Mouse (Mus musculus): ENCODE data around the gene Zfp607b.
A peak's percentile ranks its signal among the peaks of the same experiment; 100 is the strongest.

The Zfp607b gene

DNA sequence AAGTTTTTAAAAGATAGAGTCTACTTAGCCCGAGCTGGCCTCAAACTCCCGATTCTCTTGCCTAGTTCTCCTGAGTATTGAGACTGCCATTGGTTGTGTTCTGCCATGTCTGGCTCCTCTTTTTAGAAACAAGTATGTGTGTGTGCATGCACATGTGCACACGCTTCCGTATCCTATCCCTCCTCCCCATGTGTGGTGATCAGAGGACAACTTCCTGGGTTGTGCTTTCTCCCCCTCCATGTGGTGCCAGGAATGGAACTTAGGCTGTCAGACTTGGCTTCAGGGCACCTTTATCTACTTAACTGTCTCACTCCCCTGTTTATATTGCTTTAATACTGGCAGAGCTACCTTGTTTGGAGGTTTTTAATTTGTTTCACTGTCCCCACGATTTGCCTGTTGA is 3.9 kb upstream of the Zfp607b start:
- DNase-seq (ENCODE audit: low spot score in 2 of 2): no peak

DNA sequence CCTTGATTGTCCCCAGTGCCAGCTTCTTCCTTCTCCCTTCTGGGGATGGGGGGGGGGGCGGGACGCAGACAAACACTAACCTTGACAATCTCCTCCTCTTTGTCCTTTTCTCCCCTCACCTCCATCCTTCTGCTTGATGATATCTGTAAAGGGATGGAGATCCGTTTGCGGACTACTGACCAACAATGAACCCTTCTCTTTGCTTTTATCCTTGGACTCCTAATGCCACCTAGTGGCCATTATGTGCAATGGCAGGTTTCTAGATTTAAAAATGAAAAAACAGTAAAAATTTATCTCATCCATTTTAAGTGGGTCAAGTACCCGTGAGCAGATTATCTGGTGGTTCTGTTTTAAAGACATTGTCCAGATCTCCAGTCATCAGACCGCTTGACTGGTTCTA is 3.5 kb upstream of the Zfp607b start:
- DNase-seq (ENCODE audit: low spot score in 2 of 2): no peak

DNA sequence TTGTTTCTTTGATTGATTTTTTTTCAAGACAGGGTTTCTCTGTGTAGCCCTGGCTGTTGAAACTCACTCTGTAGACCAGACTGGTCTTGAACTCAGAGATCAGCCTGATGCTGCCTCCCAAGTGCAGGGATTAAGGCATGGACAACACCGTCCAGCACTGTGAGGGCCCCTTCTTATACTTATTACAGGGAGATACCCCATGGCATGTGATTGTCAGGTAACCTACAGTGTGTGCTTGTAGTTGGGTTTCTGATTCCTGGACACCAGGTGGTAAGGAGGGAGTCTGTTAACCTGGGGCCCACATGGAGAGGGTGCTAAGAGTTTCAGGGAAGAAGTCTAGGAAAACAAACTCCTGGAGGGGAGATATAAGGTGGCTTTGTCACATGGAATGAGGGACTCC is 2.1 kb upstream of the Zfp607b start:
- no peak for DNase-seq (ENCODE audit: low spot score in 2 of 2)

DNA sequence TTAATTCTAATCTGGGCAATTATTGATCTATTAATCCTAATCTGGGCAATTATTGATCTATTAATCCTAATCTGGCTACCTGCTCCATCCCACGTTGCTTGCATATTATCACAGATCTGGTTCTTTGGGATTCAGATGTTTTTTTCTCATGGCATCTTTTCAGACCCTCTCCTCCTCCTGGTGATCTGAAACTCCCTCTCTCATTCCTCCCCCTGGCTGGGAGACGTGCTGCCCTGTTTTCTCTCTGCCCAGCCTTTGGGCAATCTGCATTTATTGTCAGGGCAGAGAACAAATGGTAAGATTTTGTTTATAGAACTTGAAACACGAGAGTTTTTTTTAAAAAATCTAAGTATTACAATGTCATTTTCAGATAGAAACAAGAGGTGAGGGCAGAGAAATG is 1.3 kb upstream of the Zfp607b start:
- no peak for DNase-seq (ENCODE audit: low spot score in 2 of 2)

DNA sequence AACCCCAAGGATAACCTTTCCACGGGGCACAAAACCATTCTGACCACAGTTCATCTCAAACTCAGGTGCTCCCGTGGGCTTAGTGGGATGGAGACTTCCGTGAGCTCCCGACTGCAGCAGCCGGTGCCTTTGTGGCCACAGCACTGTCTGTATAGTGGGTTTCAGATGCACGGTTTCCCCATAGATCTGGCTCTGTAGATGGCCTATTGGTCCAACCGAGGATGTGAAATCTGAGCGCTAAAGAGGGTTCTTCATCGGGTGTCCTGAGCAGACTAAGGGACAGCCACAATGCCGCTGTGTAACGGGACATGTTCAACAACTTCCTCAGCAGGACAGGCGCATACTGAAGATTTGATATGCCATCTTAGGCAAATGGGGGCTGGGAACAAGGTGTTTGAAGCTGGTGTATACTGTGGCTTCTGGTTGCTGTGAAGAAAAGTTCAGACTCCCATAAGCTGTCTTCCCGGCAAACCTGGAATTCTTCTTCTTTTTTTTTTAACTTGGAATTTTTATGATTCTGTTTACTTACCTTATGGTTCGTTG is 823 bp upstream of the Zfp607b start:
- DNase-seq (ENCODE audit: low spot score in 2 of 2): no peak

DNA sequence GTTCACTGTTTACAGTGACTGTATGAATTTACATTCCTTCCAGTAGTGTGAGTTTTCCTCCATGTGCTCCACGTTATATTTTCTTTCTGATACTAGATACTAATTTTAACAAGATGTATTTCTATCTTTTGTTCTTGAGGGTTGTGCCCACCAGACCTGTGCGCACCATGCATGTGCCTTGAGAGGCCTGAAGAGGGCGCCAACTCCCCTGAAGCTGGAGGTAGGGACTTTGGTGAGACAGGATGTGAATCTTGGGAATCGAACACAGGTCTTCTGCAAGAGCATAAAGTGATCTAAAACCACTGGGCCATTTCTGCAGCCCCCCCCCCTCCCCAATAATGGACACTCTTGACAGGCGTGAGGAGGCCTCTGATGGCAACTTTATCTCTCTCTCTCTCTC is 1.9 kb downstream of the Zfp607b start:
- peak in 1 of 2 experiments; percentile 58 for DNase-seq (ENCODE audit: low spot score in 2 of 2)

DNA sequence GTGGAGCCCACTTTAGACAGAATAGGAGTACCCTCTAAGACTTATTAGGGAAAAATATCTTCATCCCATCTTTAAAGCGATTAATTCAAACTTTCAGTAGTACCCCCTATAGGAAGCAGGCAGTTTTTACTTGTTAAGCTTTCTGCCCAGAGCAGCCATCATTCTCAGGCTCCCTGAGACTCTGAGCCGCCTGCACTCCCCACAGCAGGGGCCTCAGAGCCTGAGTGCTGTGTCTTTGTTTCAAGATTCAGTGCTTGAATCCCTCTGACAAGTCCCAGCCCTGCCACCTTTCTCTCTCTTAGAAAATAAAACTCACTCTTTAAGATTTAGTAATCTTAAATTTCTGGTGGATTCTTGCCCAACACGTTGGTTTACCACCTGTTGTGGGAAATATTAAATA is 7.6 kb downstream of the Zfp607b start:
- DNase-seq (ENCODE audit: low spot score in 2 of 2): no peak

DNA sequence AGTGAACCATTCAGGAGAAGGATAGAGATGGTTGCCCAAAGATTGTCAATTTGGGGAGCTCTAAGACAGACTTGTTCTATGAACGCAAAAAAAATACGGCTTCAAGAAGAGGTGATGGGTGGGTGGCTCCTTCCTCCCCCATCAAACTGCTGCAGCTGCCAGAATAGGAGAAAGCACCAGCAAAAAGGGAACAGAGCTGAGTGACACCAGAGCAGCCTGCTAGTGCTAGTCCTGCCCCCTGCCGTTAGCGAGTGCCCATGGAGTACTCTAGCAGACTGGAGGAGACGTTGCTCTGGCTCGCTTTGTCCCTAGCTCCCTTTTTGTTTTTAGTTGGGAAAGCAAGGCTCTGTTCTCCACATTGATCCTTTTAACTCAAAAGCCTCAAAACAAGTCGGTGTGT is 21.3 kb downstream of the Zfp607b start:
- no peak for DNase-seq (ENCODE audit: low spot score in 2 of 2)

DNA sequence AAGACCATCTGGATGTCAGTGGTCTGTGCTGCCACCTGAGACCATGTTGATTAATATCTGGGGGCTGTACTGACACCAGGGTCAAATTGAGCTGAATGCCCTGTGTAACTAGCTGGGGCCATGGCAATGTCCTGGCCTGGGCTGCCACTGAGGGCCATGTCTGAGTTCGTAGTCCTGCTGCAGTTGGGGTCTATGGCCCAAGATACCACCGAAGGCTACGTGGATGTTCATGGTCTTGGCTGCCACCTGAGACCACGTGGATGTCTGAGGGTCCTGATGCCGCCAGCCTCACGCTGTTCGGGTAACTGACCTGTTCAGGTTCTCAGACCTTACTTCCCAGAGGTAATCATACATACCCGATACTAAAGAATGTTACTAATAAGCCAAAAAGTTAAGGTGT is 32.8 kb downstream of the Zfp607b start:
- DNase-seq (ENCODE audit: low spot score in 2 of 2): no peak

DNA sequence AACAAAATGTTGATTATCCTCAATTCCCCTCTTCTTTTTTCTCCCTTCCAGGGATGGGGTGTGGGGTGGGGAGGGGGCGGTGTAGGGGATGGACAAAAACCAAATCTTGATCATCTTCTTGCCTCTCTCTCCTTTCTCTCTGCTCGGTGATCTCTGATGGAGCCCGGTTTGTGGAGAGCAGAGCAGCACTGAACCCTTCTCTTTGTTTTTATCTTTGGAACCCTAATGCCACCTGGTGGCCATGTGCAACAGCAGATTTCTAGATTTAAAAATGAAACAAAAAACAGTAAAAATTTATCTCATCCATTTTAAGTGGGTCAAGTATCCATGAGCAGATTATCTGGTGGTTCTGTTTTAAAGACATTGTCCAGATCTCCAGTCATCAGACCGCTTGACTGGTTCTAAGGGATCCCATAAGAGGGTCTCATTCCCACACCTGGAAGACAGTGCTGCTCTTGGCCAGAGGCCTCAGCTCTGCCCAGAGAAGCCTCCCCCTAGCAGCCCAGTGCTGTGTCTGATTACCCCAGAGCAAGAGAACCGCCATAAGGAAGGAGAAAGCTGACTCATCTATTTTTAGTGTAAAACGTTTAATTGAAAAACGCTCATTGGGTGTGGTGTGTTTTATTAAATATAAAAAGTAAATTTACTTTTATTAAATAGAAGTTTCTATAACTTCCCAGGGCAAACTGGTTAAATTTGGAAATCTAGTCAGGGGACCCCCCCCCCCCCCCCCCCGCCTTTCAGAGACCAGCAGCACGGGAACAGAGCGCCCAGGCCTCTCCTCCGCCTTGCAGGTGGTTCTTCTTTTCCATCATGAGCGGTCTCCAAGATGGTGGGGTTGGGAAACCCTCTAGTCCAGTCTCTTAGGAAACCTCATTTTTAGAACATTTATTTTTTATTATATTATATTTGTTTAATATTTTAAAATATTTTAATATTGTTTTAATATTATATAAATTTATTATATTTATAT is 36.7 kb downstream of the Zfp607b start:
- DNase-seq (ENCODE audit: low spot score in 2 of 2): peak in 1 of 2 experiments; percentile 50

DNA sequence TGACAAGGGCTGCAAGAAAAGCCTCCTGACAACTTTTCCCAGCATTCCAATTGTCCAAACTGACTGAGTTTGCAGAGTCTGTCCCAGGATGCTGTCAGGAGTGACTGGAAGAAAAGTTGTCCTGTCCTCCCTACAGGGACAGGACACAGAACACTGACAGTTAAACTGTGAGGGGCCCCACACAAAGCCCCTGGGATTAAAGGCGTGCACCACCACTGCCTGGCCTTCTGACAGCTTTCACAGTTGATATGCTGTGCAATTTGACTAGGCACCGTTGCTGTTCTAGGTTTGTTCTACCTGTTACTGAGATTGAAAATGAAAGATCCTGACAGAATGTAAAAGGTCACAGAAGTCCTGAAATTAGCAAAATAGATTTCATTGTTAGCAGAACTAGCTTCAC is 38.3 kb downstream of the Zfp607b start:
- no peak for DNase-seq (ENCODE audit: low spot score in 2 of 2)

DNA sequence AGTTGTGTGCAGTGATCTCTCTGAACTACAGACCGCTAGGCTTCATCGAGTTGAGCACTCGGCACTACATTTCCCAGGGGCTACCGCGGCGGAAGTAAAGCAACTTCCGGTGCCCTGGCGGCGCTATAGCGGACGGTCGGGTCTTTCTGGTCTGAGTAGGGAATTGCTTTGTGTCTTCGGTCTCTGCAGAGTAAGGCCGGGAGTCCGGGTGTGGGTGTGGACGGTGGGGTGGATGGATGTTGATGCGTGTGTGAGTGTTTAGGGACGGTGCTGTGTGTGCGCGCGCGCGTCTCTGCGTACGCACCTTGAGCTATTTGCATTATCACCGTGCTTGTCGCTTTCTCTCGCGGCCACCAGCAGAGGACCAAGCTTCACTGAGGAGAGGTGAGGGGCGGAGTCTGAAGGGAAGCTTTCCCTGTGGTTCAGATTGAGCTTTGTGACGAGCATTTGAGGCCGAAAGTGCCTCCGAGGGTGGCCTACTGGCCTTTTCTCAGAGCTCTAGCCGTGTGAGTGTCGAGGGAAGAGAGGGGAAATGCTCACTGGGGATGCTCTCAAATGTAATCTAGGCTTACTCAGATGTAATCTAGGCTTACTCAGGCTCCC is 42.2 kb downstream of the Zfp607b start, which contains the start of gene Zfp60:
TSS of gene Zfp60 (plus strand) at position 109 of the 603 bp plus-strand sequence.
- DNase-seq (ENCODE audit: low spot score in 2 of 2): peak; percentile 74 to 85

DNA sequence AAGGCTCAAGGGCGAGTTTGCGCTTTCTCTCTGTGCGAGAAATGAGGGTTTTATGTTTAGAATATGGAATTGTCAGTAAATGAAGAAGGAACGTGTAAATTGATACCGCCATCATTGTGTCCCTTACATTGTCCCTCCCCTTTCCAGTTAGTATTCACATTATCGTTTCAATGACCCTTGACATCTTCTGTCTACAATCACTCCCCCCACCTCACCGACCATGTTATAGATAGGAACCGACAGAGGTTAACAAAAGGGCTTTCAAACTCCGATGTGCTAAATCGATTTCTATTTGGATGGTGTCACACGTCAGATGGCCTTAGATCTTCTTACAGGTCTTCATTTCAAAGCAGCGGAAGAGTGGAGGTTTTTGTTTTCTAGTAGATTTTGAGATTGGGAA is 42.8 kb downstream of the Zfp607b start:
- no peak for DNase-seq (ENCODE audit: low spot score in 2 of 2)

DNA sequence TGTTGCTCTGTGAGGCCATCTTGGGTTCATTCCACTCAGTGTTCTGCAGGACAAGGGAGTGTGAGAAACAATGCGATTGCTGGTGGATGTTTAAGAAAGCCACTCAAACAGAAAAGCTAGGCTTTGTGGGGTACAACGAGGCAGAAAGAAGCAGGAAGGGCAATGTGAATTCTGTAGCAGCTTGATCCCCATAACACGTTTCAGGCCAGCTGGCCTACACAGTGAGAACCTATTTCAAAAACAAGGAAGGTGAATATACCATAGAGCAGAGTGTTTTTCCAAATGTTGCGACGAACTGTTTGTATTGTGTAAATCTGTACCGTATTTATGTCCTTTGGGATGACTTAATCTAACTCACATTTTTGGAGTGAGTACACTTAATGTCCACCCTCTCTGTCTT is 43.4 kb downstream of the Zfp607b start:
- DNase-seq (ENCODE audit: low spot score in 2 of 2): no peak

DNA sequence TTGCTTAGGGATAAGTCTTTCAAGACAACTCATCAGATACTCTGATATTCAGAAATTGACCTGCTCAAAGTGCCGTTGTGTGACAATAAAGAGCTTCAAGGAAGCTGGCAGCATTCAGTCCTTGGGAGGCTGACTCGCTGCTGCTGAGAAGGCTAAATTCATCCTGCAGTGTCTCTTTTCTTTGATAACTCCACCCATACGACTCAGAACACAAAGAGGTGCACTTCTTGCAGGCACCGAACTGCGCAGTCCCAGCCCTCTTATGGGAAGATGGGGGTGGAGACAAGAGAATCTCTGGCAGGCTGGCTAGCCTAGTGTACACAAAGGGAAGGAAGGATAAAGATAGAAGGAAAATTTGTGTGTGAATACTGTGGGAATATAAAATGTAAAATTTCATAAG is 46.3 kb downstream of the Zfp607b start:
- DNase-seq (ENCODE audit: low spot score in 2 of 2): no peak

Data from spleen, postnatal 10 days (tissue).